In genomic region chr4:105728696-105729095, GRCm38 (mm10) we compare ENCODE assay signal across 16 mouse cellular contexts.
"Had no signal": no experiment of that assay in that cellular context is flagged by ENCODE, and none has a peak within 500 bp of the region (broad histone marks: within the 10 kb centered on the region; RNA-seq: fewer than 3 reads in every experiment).

No protein-coding gene starts in this region.

- H3K27me3 ChIP-seq: midbrain, embryonic 13.5 days; neural tube, embryonic 13.5 days; neural tube, embryonic 15.5 days; stomach, embryonic 15.5 days had no signal

- H3K9ac ChIP-seq: lung, embryonic 14.5 days; midbrain, embryonic 13.5 days; neural tube, embryonic 13.5 days; neural tube, embryonic 15.5 days; stomach, embryonic 15.5 days had no signal

- H3K4me3 ChIP-seq: midbrain, embryonic 13.5 days; myocyte; neural tube, embryonic 13.5 days; neural tube, embryonic 15.5 days; stomach, embryonic 15.5 days had no signal

- H3K9me3 ChIP-seq: midbrain, embryonic 13.5 days; neural tube, embryonic 13.5 days; neural tube, embryonic 15.5 days; stomach, embryonic 15.5 days had no signal

- H3K4me2 ChIP-seq: lung, embryonic 14.5 days; midbrain, embryonic 11.5 days; midbrain, embryonic 13.5 days; neural tube, embryonic 13.5 days; neural tube, embryonic 15.5 days; stomach, embryonic 15.5 days had no signal

- DNase-seq: lung, adult 18-20 months; lung, embryonic 14.5 days; lung, postnatal 10 days; lung, postnatal 4 days; right cerebral cortex, postnatal 14 days; thymus, adult 2 months; thymus, postnatal 25 days; thymus, postnatal 4 days had no signal

- H3K27ac ChIP-seq: midbrain, embryonic 13.5 days; neural tube, embryonic 13.5 days; neural tube, embryonic 15.5 days; stomach, embryonic 15.5 days; stomach, postnatal 0 days had no signal

- ATAC-seq: midbrain, embryonic 13.5 days; midbrain, embryonic 16.5 days had no signal

- H3K36me3 ChIP-seq: midbrain, embryonic 13.5 days; neural tube, embryonic 13.5 days; neural tube, embryonic 15.5 days; stomach, embryonic 15.5 days had no signal

- H3K4me1 ChIP-seq: midbrain, embryonic 13.5 days; neural tube, embryonic 13.5 days; neural tube, embryonic 15.5 days; stomach, embryonic 15.5 days had no signal
